In genomic region chr2:150830911-150831441, GRCm38 (mm10) we compare ENCODE assay signal across 16 mouse cellular contexts. TPM values are rescaled to one million over a fixed set of nuclear protein-coding genes. Genes with fewer than 3 reads are reported as not detected.
DNase-seq lines count a peak whose midpoint lies in the region; TF ChIP-seq lines count a peak whose summit lies in the region.
"Had no signal": no experiment of that assay in that cellular context is flagged by ENCODE, and none has a peak within 500 bp of the region (broad histone marks: within the 10 kb centered on the region; RNA-seq: fewer than 3 reads in every experiment).

No protein-coding gene starts in this region.

- H3K27ac ChIP-seq in left cerebral cortex, adult 2 months, result peak overlapping the region; percentile 61
- H3K27ac ChIP-seq in brown adipose tissue, adult 24 weeks (replicated peaks; ENCODE audit: low read depth, low read length), result peak overlapping the region; percentile 80
- H3K27ac ChIP-seq in macrophage, result peak overlapping the region; percentile 99
- H3K27ac ChIP-seq in forebrain, embryonic 10.5 days, result no peak overlapping the region
- H3K27ac ChIP-seq: embryonic facial prominence, embryonic 13.5 days; forebrain, embryonic 15.5 days; limb, embryonic 12.5 days; neural tube, embryonic 15.5 days had no signal

- peaks cover 85% of the 10 kb centered on the region for H3K36me3 ChIP-seq in macrophage (ENCODE audit: inconsistent target)
- H3K36me3 ChIP-seq in splenic B cell, adult 2 months (ENCODE audit: control insufficient read depth, insufficient read depth, low read length, poor library complexity, severe bottlenecking), result peaks cover 5% of the 10 kb centered on the region
- peaks cover 100% of the 10 kb centered on the region for H3K36me3 ChIP-seq in forebrain, embryonic 10.5 days (replicated peaks)

- H3K9me3 ChIP-seq in forebrain, embryonic 10.5 days, result no peaks in the 10 kb centered on the region
- H3K9me3 ChIP-seq: embryonic facial prominence, embryonic 13.5 days; forebrain, embryonic 15.5 days; limb, embryonic 12.5 days; neural tube, embryonic 15.5 days had no signal

- no peaks in the 10 kb centered on the region; the same call in 1 of the 2 replicates for H3K79me2 ChIP-seq in macrophage (ENCODE audit: inconsistent target)

- WGBS in macrophage (ENCODE audit: missing documents), result 26% methylated on average over 3 of the region's 3 CpGs
- WGBS in forebrain, embryonic 10.5 days, result 93% methylated on average over 3 of the region's 3 CpGs

- no peak for DNase-seq in left cerebral cortex, adult 2 months (ENCODE audit: extremely low spot score in 1 of 2, low spot score in 2 of 2)
- no peak for DNase-seq in left cerebral cortex, adult 8-10 months (ENCODE audit: low spot score in 2 of 2)
- DNase-seq in splenic B cell, adult 2 months (ENCODE audit: low read depth, low spot score), result peak; percentile 65
- DNase-seq in forebrain, embryonic 10.5 days (ENCODE audit: extremely low spot score, low spot score), result no peak
- DNase-seq in kidney, adult 9 months, result no peak
- DNase-seq: cerebellum, postnatal 14 days; kidney, postnatal 10 days; layer of hippocampus, postnatal 36 days; lung, postnatal 36 days; right cerebral cortex, postnatal 14 days had no signal

- intact Hi-C loops in left cerebral cortex, adult 2 months (cut with DNase I), result no loop called here

- no peaks in the 10 kb centered on the region; the same call in 1 of the 2 replicates for H3K4me1 ChIP-seq in brown adipose tissue, adult 24 weeks (ENCODE audit: control insufficient read depth, insufficient read depth, insufficient read length, low read length)
- no peaks in the 10 kb centered on the region for H3K4me1 ChIP-seq in forebrain, embryonic 10.5 days
- H3K4me1 ChIP-seq: embryonic facial prominence, embryonic 13.5 days; forebrain, embryonic 15.5 days; limb, embryonic 12.5 days; neural tube, embryonic 15.5 days had no signal

- no peaks in the 10 kb centered on the region for H3K27me3 ChIP-seq in splenic B cell, adult 2 months (ENCODE audit: control insufficient read depth, insufficient read depth, low read length, poor library complexity, severe bottlenecking)
- no peaks in the 10 kb centered on the region for H3K27me3 ChIP-seq in forebrain, embryonic 10.5 days (ENCODE audit: poor library complexity, severe bottlenecking)
- H3K27me3 ChIP-seq: embryonic facial prominence, embryonic 13.5 days; forebrain, embryonic 15.5 days; limb, embryonic 12.5 days; neural tube, embryonic 15.5 days had no signal

- no peak overlapping the region for H3K4me3 ChIP-seq in left cerebral cortex, adult 2 months
- H3K4me3 ChIP-seq in brown adipose tissue, adult 24 weeks (ENCODE audit: insufficient read depth, low read depth, low read length), result no peak overlapping the region
- H3K4me3 ChIP-seq in macrophage (ENCODE audit: inconsistent target), result no peak overlapping the region
- H3K4me3 ChIP-seq in forebrain, embryonic 10.5 days, result no peak overlapping the region
- H3K4me3 ChIP-seq: embryonic facial prominence, embryonic 13.5 days; forebrain, embryonic 15.5 days; limb, embryonic 12.5 days; neural tube, embryonic 15.5 days had no signal

- no peak for TF ChIP-seq CTCF in left cerebral cortex, adult 2 months (IDR thresholded peaks at IDR 0.05)

RNA-seq across cellular contexts. Expression of gene Pygb, which starts 44.4 kb away (rescaled TPM):
- total RNA-seq in left cerebral cortex, adult 2 months (2021), result 100 to 1,000 TPM; 126 to 127 TPM
- total RNA-seq in left cerebral cortex, adult 8-10 months (2022), result 100 to 1,000 TPM; 143 to 172 (median 150) TPM
- 51.9 and 52.1 TPM in 2 replicates for polyA plus RNA-seq in brown adipose tissue, adult 24 weeks (2012; ENCODE audit: insufficient read depth, insufficient read length, missing spikeins)
- 100 to 1,000 TPM in 1 of 26 experiments, 10 to 100 TPM in 23, 1 to 10 TPM in 2; 8.1 to 108 (median 39.3) TPM for total RNA-seq in macrophage (2018; cell fraction: chromatin; rRNA removed)
- 10 to 100 TPM; 31.5 to 66.3 (median 47.1) TPM for total RNA-seq in macrophage (2018; cell fraction: cytosol; rRNA removed)
- total RNA-seq in macrophage (2018; cell fraction: nucleus; rRNA removed), result 10 to 100 TPM; 22.2 to 83.1 (median 39.5) TPM
- 44.5 to 59.8 TPM (median 50.7 TPM) in 3 replicates for polyA plus RNA-seq in macrophage (2018)
- polyA plus RNA-seq in forebrain, embryonic 10.5 days (2016; fragmentation: Nextera tagmentation; extraction: Ambion mirVana), result 62.3 and 67.8 TPM in 2 replicates
